Mouse (Mus musculus): ENCODE results near the gene Rpl13. TPM values are rescaled to one million over a fixed set of nuclear protein-coding genes. Genes with fewer than 3 reads are reported as not detected.
A peak's percentile ranks its signal among the peaks of the same experiment; 100 is the strongest.

Rpl13 gene
- polyA plus RNA-seq, 1 experiment = 1,764 TPM

DNA sequence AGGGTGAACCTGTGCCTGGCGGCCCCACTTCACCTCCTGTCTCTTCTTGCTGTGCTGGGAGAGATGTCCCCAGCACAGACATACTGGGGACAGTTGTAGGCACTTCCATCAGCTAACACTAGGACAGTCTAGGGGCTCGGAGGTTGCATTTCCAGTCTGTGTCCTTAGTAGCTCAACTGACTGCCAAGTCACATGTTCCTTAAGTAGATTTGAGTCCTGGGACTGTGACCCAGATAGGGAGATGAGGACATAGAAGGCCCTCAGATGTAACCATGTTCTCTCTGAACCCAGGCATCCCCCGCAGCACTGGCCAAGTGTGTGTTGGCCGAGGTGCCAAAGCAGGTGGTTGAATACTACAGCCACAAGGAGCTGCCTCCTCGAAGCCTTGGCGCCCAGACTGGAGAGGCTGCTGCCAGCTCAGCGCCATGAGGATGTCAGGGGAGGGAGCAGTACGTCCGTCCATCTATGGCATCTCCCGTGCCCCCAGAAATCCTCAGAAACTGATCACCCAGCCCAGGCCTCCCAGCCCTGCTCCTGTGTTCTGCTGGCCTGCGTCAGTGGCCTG is 32.1 kb downstream of the Rpl13 start:
- TF ChIP-seq CTCF (IDR thresholded peaks at IDR 0.05; ENCODE audit: borderline replicate concordance, extremely low read depth, insufficient read depth, insufficient read length) (no peak), POLR2A (IDR thresholded peaks at IDR 0.05; ENCODE audit: borderline replicate concordance, extremely low read depth, insufficient read depth, insufficient read length, poor library complexity, severe bottlenecking) (no peak)
- DNase-seq (ENCODE audit: low read depth) = no peak

DNA sequence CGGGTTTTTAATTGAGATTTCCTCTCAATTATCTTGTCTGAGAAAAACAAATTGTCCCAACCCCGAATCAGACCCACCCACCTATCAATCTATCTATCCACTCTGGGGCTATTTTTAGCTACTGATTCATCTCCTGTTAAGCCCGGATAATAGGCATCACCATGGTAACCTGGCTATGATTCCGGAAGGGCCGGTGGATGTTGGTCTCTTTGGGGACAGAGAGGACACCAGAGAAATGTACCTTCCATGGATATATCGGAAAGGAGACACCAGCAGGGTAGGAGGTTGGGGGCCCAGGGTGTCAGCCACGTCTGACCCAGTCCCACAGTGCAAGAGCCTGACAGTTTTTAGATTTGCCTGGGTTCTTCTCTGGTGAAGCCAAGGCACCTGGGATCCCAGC is 33.3 kb downstream of the Rpl13 start:
- peak; percentile 84 for DNase-seq (ENCODE audit: low read depth)
- TF ChIP-seq POLR2A (IDR thresholded peaks at IDR 0.05; ENCODE audit: borderline replicate concordance, extremely low read depth, insufficient read depth, insufficient read length, poor library complexity, severe bottlenecking) = no peak
- TF ChIP-seq CTCF (IDR thresholded peaks at IDR 0.05; ENCODE audit: borderline replicate concordance, extremely low read depth, insufficient read depth, insufficient read length) = no peak

DNA sequence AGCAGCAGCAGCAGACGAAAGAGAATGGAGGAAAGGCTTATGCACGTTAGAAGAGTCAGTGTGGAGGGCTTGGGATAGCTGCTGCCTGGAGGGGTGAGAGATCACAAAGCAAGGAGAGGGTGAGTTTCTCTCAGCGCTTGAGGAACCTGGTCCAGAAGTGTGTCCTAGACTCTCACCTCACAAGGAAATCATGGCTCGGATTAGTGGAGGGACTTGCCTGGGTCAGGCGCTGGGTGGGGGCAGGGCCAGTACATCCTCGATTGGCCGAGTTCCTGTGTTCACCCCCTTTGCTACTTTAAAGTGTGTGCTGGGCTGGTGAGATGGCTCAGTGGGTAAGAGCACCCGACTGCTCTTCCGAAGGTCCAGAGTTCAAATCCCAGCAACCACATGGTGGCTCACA is 33.7 kb downstream of the Rpl13 start:
- no peak for TF ChIP-seq POLR2A (IDR thresholded peaks at IDR 0.05; ENCODE audit: borderline replicate concordance, extremely low read depth, insufficient read depth, insufficient read length, poor library complexity, severe bottlenecking)
- TF ChIP-seq CTCF (IDR thresholded peaks at IDR 0.05; ENCODE audit: borderline replicate concordance, extremely low read depth, insufficient read depth, insufficient read length) = no peak
- DNase-seq (ENCODE audit: low read depth) = peak; percentile 24

DNA sequence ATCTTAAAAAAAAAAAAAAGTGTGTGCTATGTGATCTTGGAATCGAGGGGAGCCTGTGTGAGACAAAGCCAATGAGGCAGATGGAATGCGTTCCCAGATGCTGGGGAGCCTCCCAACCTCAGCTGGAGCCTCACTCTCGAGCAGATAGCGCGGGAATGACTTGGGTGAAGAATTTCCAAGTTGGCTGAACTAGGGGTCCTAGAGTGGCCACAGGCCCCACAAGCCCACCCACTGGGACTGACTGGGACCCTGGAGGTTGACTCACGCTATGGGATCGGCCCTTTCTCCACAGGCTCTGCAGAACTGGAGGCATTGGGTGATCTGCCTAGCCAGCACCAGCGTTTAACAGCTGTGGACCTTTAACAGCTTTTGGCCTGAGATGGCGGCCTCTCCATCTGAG is 34.1 kb downstream of the Rpl13 start:
- DNase-seq (ENCODE audit: low read depth) = no peak
- TF ChIP-seq POLR2A (IDR thresholded peaks at IDR 0.05; ENCODE audit: borderline replicate concordance, extremely low read depth, insufficient read depth, insufficient read length, poor library complexity, severe bottlenecking) (no peak), CTCF (IDR thresholded peaks at IDR 0.05; ENCODE audit: borderline replicate concordance, extremely low read depth, insufficient read depth, insufficient read length) (no peak)

DNA sequence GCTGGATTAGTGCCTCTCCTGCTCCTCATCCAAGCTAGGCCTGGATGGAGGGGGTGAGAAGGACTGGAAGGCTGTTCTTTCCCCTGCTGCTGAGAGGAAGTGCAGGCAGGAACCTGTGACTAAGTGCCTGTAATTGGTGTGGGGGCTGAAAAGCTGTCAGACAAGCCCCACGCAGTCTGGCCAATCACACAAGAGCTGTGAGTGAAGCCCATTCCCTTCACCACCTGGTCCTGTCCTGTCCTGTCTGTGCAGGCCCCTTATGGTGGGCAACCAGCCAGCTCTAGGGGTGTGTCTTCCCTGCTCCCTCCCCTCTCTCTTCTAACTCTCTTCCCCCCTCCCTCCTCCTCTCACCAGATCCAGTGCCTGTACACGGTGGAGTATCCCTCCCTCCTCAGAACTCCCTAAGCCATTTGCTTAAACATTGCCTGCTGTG is 35.5 kb downstream of the Rpl13 start:
- TF ChIP-seq CTCF (IDR thresholded peaks at IDR 0.05; ENCODE audit: borderline replicate concordance, extremely low read depth, insufficient read depth, insufficient read length) (no peak), POLR2A (IDR thresholded peaks at IDR 0.05; ENCODE audit: borderline replicate concordance, extremely low read depth, insufficient read depth, insufficient read length, poor library complexity, severe bottlenecking) (no peak)
- DNase-seq (ENCODE audit: low read depth) = peak; percentile 94

DNA sequence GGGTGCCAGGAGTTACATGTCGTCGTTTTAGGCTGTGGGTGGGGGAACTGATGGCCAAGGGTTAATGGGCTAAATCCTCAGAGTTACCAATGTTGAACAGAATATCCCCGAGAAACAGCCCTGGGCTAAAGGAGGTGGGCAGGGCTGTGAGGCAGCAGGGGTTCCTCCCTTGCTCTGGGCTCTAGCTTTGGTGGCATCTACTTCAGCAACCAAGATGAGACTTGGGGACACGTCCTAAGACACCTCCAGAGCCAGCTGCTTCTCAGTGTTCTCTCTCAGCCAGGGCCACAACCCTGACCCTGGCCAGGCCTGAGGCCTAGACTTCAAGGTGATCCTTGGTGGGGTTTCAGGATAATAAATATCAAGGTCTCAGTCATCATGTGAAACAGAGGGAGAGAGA is 36.6 kb downstream of the Rpl13 start:
- TF ChIP-seq POLR2A (IDR thresholded peaks at IDR 0.05; ENCODE audit: borderline replicate concordance, extremely low read depth, insufficient read depth, insufficient read length, poor library complexity, severe bottlenecking) (no peak), CTCF (IDR thresholded peaks at IDR 0.05; ENCODE audit: borderline replicate concordance, extremely low read depth, insufficient read depth, insufficient read length) (no peak)

DNA sequence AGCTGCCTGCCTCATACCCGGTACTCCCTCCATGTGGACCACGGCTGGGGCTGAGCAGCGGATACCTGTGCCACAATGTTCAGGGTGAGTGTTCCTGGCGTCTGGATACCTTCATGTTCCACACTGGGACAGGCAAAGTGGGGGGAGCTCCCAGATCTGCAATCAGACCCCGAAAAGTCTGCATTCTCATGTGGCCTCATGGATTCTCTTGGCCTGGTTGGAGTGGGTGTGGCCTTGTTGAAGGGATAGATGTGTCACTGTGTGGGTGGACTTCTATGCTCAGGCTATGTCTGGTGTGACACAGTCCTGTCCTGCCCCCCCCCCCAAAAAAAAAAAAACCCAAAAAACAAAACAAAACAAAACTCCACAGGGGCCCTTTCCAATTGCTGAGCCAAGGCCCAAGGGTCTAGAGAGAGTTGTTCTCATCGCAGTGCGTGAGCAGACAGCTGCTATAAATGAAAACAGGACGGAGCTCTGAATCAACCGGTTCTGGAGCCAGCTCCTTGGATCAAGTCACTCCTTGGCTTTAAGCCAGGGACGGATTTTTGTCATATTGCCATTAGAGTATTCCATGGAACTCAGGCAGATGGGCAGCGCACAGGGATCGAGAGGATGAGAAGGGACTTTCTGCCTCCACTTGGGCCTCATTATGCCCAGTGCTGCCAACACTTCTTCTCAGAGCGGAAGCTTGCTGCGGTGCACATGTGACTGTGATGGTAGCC is 39.8 kb downstream of the Rpl13 start:
- peak; percentile 84 for DNase-seq (ENCODE audit: low read depth)
- TF ChIP-seq CTCF (IDR thresholded peaks at IDR 0.05; ENCODE audit: borderline replicate concordance, extremely low read depth, insufficient read depth, insufficient read length) (no peak), POLR2A (IDR thresholded peaks at IDR 0.05; ENCODE audit: borderline replicate concordance, extremely low read depth, insufficient read depth, insufficient read length, poor library complexity, severe bottlenecking) (no peak)

More for the DNA sequence above, 36.6 kb downstream of the Rpl13 start:
- DNase-seq (ENCODE audit: low read depth) = no peak

DNA sequence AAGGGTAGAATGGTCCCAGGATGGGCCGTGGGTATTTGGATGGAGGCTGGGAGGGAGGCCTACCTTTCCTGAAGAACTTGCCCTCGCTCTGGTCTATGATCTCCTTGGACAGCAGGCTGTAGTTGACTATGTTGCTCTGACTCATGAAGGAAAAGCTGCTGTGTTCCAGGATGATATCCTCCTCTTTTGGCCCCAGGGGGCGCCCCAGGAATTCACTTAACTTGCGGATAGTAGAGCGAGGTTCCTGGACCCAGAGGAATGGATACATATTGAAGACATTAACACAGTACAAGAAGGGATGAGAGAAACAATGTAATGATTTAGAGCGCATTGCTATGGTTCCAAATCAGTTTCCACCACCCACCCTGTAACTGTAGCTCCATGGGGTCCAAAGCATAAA is 43.1 kb downstream of the Rpl13 start:
- DNase-seq (ENCODE audit: low read depth) = no peak
- TF ChIP-seq CTCF (IDR thresholded peaks at IDR 0.05; ENCODE audit: borderline replicate concordance, extremely low read depth, insufficient read depth, insufficient read length) (peak; percentile 25; the same call in 1 of the 2 replicates), POLR2A (IDR thresholded peaks at IDR 0.05; ENCODE audit: borderline replicate concordance, extremely low read depth, insufficient read depth, insufficient read length, poor library complexity, severe bottlenecking) (no peak)

DNA sequence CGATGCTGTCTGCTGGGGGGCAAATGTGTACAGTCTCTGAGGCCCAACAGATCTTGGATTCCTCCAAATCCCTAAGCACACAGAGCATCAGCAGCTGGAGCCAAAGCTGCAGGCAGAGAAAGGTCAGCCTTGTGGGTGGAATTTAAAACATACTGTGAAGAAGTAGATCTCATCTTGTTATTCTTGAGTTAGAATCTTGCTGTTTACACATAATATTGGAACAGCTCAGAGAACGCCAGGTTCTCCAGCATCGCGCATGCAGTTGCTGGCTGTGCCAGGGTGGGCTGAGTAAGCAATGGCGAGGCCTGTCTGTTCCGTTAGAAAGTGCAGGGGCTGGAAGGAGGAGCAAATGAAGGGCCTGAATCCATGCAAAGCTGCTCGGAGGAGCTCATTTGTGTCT is 44.2 kb downstream of the Rpl13 start:
- TF ChIP-seq POLR2A (IDR thresholded peaks at IDR 0.05; ENCODE audit: borderline replicate concordance, extremely low read depth, insufficient read depth, insufficient read length, poor library complexity, severe bottlenecking) (no peak), CTCF (IDR thresholded peaks at IDR 0.05; ENCODE audit: borderline replicate concordance, extremely low read depth, insufficient read depth, insufficient read length) (no peak)
- DNase-seq (ENCODE audit: low read depth) = peak; percentile 26

DNA sequence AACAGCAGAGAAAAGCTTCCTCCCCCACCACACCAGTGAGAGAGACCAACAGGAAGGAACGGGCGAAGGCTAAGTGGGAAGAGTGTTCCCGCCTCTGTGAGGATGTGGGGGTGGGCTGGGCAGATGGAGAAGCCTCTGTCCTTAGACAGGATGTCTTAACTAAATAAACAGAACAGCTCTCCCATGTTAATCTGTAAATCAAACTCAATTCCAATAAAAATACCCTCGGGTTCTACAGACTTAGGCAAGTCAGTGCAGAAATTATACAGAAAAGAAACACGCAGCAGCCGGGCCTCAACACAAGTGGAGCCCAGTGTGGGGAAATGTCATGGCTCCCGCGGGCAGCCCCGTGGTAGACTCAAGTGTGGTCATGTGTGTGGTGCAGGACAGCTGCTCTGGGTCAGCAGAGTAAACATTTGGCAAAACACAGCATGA is 48.6 kb downstream of the Rpl13 start:
- no peak for TF ChIP-seq CTCF (IDR thresholded peaks at IDR 0.05; ENCODE audit: borderline replicate concordance, extremely low read depth, insufficient read depth, insufficient read length)
- TF ChIP-seq POLR2A (IDR thresholded peaks at IDR 0.05; ENCODE audit: borderline replicate concordance, extremely low read depth, insufficient read depth, insufficient read length, poor library complexity, severe bottlenecking) = no peak
- no peak for DNase-seq (ENCODE audit: low read depth)

Other genes with a start within 250 kb of the Rpl13 start
- gene Ankrd11, start 60.1 kb upstream of the Rpl13 start, polyA plus RNA-seq (2012; rRNA removed) = 52.8 and 76.8 TPM in 2 replicates
- 96.1 and 112 TPM in 2 replicates for gene Spg7, start 39.4 kb upstream of the Rpl13 start, polyA plus RNA-seq (2012; rRNA removed)
- gene Cpne7, start 15.0 kb downstream of the Rpl13 start, polyA plus RNA-seq (2012; rRNA removed) = 5.8 and 8.5 TPM in 2 replicates
- gene Sult5a1, start 56.0 kb downstream of the Rpl13 start, polyA plus RNA-seq (2012; rRNA removed) = 1.8 and 3.5 TPM in 2 replicates
- 0.37 and 0.66 TPM in 2 replicates for gene Dpep1, start 83.9 kb downstream of the Rpl13 start, polyA plus RNA-seq (2012; rRNA removed)
- gene Chmp1a, start 110.4 kb downstream of the Rpl13 start, polyA plus RNA-seq (2012; rRNA removed) = 146 and 154 TPM in 2 replicates
- gene Spata33, start 110.5 kb downstream of the Rpl13 start, polyA plus RNA-seq (2012; rRNA removed) = 6.8 TPM in 2 replicates
- gene Cdk10, start 122.5 kb downstream of the Rpl13 start, polyA plus RNA-seq (2012; rRNA removed) = 102 and 136 TPM in 2 replicates
- 3.2 and 3.9 TPM in 2 replicates for gene Spata2l, start 133.9 kb downstream of the Rpl13 start, polyA plus RNA-seq (2012; rRNA removed)
- gene Zfp276, start 151.8 kb downstream of the Rpl13 start, polyA plus RNA-seq (2012; rRNA removed) = 39.1 and 40.8 TPM in 2 replicates
- gene Vps9d1, start 152.0 kb downstream of the Rpl13 start, polyA plus RNA-seq (2012; rRNA removed) = 130 and 175 TPM in 2 replicates
- 19.4 and 42.7 TPM in 2 replicates for gene Fanca, start 216.2 kb downstream of the Rpl13 start, polyA plus RNA-seq (2012; rRNA removed)
- 42.0 and 47.0 TPM in 2 replicates for gene Spire2, start 230.4 kb downstream of the Rpl13 start, polyA plus RNA-seq (2012; rRNA removed)